Comparison of ENCODE assay signal across 25 mouse cellular contexts in genomic region chr10:107347842-107348241, GRCm38 (mm10).
"Had no signal": no experiment of that assay in that cellular context is flagged by ENCODE, and none has a peak within 500 bp of the region (broad histone marks: within the 10 kb centered on the region; RNA-seq: fewer than 3 reads in every experiment).

No protein-coding gene starts in this region.

- H3K36me3 ChIP-seq: heart, embryonic 13.5 days; heart, embryonic 15.5 days; hindbrain, embryonic 13.5 days; hindbrain, embryonic 15.5 days; kidney, embryonic 15.5 days; limb, embryonic 13.5 days; limb, embryonic 15.5 days had no signal

- H3K27ac ChIP-seq: heart, adult 2 months; heart, embryonic 13.5 days; heart, embryonic 15.5 days; hindbrain, embryonic 13.5 days; hindbrain, embryonic 15.5 days; hindbrain, postnatal 0 days; kidney, embryonic 15.5 days; kidney, postnatal 0 days; limb, embryonic 13.5 days; limb, embryonic 15.5 days had no signal

- DNase-seq: gastrocnemius, postnatal 14 days; gastrocnemius, postnatal 36 days; heart, adult 11 months; heart, adult 2 months; heart, postnatal 14 days; heart, postnatal 36 days; kidney, adult 11 months; kidney, adult 2 months; kidney, adult 9 months; kidney, postnatal 14 days; kidney, postnatal 36 days; layer of hippocampus, adult 9-11 months; layer of hippocampus, postnatal 36 days; left cerebral cortex, postnatal 4 days had no signal

- H3K4me1 ChIP-seq: hindbrain, embryonic 15.5 days; kidney, embryonic 15.5 days; limb, embryonic 13.5 days; limb, embryonic 15.5 days had no signal

- H3K27me3 ChIP-seq: heart, embryonic 13.5 days; heart, embryonic 15.5 days; hindbrain, embryonic 13.5 days; hindbrain, embryonic 15.5 days; kidney, embryonic 15.5 days; limb, embryonic 13.5 days; limb, embryonic 15.5 days had no signal

- H3K9me3 ChIP-seq: heart, embryonic 13.5 days; heart, embryonic 15.5 days; hindbrain, embryonic 13.5 days; hindbrain, embryonic 15.5 days; kidney, embryonic 15.5 days; limb, embryonic 13.5 days; limb, embryonic 15.5 days had no signal

- H3K9ac ChIP-seq: heart, embryonic 13.5 days; heart, embryonic 15.5 days; hindbrain, embryonic 13.5 days; hindbrain, embryonic 15.5 days; kidney, embryonic 15.5 days; limb, embryonic 13.5 days; limb, embryonic 15.5 days had no signal

- H3K4me3 ChIP-seq: heart, adult 2 months; heart, embryonic 13.5 days; heart, embryonic 15.5 days; hindbrain, embryonic 13.5 days; hindbrain, embryonic 15.5 days; kidney, embryonic 15.5 days; limb, embryonic 13.5 days; limb, embryonic 15.5 days had no signal

- H3K4me2 ChIP-seq: heart, embryonic 11.5 days; heart, embryonic 13.5 days; heart, embryonic 15.5 days; hindbrain, embryonic 13.5 days; hindbrain, embryonic 15.5 days; kidney, embryonic 15.5 days; limb, embryonic 13.5 days; limb, embryonic 15.5 days had no signal

- ATAC-seq: hindbrain, postnatal 0 days; intestine, embryonic 16.5 days had no signal
